Mouse (Mus musculus): ENCODE results near the gene Pigb. TPM values are rescaled to one million over a fixed set of nuclear protein-coding genes. Genes with fewer than 3 reads are reported as not detected.
A peak's percentile ranks its signal among the peaks of the same experiment; 100 is the strongest.

Gene Pigb
- total RNA-seq, 2 experiments from 2014 or later = 7.8 to 47.1 TPM

- no peak for ATAC-seq (replicated peaks; ENCODE audit: poor library complexity)
Observed at GRCm38 (mm10) chr9:73047906-73048305, 7.7 kb upstream of the Pigb start.

- ATAC-seq (replicated peaks; ENCODE audit: poor library complexity) = no peak
Observed at GRCm38 (mm10) chr9:73045711-73046110, 5.5 kb upstream of the Pigb start.

- ATAC-seq (replicated peaks; ENCODE audit: poor library complexity) = no peak
Observed at GRCm38 (mm10) chr9:73045204-73045603, 5.0 kb upstream of the Pigb start.

DNA sequence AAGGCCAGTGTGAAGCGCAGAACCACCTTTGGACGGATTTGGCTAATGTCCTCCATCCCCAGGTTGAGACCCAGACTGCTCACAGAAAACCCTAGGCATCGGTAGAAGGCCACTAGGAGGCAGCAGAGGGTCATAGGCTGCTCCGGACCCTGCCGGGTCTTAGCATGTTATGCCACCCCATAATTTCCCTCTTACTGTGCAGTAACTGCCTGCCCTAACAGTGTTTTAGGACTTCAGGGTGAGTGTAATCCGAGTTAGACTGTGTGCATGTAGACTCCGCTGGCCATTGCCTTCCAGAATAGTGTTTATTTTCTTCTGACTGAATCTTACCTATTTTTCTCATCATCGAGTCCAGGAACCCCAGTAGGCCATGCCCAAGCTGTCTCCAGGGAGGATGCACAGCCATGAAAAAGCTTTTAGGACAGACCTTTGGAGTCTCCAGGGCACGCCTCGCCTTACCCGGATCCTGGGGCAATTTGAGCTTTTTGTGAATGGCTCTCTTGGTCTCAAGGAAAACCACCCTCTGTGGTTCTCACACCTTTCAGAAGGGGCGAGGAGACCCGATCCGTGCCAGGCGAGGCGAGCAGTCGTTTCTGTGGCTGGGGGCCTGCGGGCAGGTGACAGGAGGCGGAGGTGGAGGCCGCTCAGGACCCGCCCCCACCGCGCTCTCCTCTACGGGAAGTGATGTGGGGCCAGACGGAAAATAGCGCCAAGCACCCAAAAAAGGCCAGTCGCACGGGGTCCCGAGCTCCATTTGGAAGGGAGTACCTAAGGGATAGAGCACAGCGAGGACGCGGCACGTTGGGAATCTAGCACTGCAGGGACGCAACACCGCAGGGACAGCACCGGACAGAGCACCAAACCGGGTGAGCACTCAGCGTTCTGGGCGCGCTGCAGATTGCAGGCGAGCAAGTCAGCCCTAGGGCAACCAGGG, 4.2 kb upstream of the Pigb start, which contains the start of gene Rab27a:
Gene Rab27a (plus strand): TSS at position 709 of the 934 bp plus-strand sequence.
- ATAC-seq (replicated peaks; ENCODE audit: poor library complexity) = peak; percentile 75

- ATAC-seq (replicated peaks; ENCODE audit: poor library complexity) = peak; percentile 85
Observed at GRCm38 (mm10) chr9:73039222-73039945, 794 bp downstream of the Pigb start.

DNA sequence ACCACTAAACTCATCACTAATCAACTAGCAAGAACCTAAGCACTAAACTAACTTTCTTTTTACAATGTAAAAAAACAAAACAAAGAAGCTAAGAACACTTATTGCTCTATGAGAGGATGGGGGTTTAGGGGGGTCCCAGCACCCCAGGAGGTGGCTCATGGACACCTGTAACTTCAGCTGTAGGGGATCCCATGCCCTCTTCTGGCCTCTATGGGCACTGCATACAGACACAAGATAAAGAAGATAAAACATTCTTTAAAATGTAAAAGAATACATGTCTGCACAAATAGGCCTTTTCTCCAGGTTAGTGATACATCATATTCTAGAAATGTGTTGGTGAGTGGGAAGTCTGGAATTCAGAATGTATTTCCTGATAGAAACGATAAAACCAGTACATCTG, 6.8 kb downstream of the Pigb start:
- no peak for ATAC-seq (replicated peaks; ENCODE audit: poor library complexity)

GRCm38 (mm10) chr9:73031421-73031820, 8.8 kb downstream of the Pigb start:
- no peak for ATAC-seq (replicated peaks; ENCODE audit: poor library complexity)

GRCm38 (mm10) chr9:73030443-73030842, 9.7 kb downstream of the Pigb start:
- peak; percentile 81 for ATAC-seq (replicated peaks; ENCODE audit: poor library complexity)

DNA sequence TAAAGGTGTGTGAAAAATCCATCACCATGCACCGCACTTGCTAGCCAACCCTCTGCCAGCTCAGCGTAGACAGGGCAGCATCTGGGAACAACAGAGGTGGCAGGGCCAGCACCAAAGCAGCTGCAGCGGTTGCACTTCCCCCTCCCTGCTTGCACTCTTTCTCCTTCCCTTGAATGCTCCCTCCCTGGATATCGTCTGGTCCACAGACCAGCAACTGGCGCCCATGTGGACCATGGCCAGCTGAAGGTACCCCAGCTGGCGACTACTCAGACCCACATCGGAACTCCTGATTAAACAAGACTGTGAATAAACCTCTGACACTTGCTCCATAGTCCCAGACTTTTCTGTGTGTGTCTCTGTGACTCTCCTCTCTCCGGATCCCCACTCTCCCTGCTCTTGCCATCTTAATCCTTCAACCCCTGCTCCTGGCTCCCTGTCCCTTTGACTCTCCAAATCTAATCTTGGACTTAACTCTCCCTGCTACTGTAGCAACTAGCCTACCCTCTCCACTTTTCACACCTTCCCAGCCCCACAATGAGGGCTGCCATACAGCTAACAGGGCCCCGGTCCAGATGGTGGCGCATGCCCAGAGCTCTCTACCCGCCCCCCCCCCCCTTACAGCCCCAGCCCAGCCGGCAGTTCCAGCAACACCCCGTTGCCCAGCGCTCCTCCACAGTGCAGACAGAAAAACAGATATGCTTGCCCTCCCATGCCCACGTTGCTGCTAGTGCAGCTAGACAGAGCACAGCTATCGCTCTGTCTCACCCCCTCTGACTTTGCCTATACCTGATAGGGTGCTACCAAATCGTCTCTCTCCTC, 14.2 kb downstream of the Pigb start:
- peak; percentile 37; the same call in 1 of the 2 replicates for ATAC-seq (replicated peaks; ENCODE audit: poor library complexity)

DNA sequence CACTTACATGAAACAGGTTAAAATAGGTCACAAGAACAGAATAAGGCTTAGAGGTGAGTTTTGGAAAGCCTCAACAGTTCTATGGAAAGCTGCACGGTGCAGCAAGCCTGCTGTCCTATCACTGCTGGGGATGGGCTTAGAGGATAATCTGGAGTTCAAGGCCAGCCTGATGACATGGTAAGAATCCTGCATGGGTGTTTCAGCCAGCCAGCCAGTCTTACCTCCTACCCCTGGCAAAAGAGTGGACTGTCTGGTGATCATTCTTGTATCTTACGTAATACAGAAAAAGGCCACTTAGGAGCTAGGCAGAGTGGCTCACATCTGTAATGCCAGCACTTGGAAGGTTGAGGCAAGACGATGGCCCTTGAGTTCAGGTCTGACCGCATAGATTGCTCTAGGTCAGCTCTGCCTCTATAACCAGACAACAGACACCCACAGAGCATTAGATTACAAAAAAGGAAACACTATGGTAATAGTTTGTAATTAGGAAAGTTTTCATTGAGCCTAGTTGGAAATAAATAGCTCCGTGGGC, 19.5 kb downstream of the Pigb start:
- no peak for ATAC-seq (replicated peaks; ENCODE audit: poor library complexity)

GRCm38 (mm10) chr9:73019841-73020240, 20.3 kb downstream of the Pigb start:
- no peak for ATAC-seq (replicated peaks; ENCODE audit: poor library complexity)

GRCm38 (mm10) chr9:73014724-73015123, 25.5 kb downstream of the Pigb start:
- ATAC-seq (replicated peaks; ENCODE audit: poor library complexity) = no peak

GRCm38 (mm10) chr9:73012629-73013028, 27.5 kb downstream of the Pigb start:
- ATAC-seq (replicated peaks; ENCODE audit: poor library complexity) = 0 out of 2 replicates have a peak, but pooled peaks have one; percentile 29

DNA sequence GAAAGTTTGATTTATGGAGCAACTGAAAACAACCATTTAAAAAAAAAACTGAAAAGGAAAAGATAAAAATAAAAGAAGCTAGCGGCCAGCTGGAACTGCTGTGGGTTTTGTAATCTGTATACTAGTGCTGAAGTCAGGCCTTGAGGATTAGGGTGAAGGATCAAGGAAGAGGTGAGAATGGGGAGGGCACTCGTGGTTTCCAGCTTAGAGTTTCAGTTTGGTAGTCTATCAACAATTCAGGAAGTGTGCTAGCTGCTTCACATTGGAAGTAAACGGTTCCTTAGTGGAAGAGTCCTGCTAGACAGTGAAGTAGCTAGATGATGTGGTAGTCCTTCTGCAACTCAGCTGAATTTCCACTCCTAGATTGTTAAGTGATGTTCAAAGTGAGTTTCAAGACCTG, 31.8 kb downstream of the Pigb start:
- ATAC-seq (replicated peaks; ENCODE audit: poor library complexity) = peak; percentile 64

GRCm38 (mm10) chr9:73006175-73006574, 34.0 kb downstream of the Pigb start:
- ATAC-seq (replicated peaks; ENCODE audit: poor library complexity) = peak; percentile 52; the same call in 1 of the 2 replicates

GRCm38 (mm10) chr9:73005106-73005505, 35.1 kb downstream of the Pigb start:
- no peak for ATAC-seq (replicated peaks; ENCODE audit: poor library complexity)

DNA sequence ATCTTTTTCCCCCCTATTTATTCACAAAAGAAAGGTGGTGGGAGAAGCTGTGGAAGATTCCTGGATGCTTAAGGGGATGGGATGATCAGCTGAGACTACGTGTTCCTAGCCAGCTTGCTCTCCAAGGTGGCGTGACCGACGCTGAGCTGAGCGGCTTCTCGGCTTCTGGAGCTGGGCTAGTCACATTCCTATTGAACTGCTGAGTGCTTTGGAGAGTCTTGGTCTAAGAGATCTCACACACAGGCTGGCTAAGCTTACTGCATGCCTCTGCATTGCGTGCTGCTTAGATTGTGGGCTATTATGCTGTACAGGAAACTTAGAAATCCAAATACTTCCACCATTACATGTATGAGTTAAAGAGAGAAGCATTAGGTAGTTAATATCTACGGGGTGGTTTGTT, 36.1 kb downstream of the Pigb start:
- ATAC-seq (replicated peaks; ENCODE audit: poor library complexity) = no peak

DNA sequence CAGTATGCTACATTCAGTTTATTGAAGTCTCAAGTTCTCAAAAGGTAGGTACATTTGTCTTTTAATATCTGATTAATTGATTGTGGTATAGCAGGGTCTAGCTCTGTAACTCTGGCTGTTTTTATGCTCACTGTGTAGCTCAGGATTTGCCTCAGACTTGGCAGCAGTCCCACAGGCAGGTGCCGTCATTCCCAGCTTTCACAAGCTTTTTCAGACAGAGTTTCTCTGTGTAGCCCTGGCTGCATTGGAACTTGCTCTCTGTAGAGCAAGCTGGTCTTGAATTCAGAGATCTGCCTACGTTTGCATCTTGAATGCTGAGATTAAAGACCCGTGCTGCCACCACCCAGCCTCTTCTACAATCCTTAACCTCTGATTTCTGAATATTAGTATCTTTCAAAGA, 38.0 kb downstream of the Pigb start:
- ATAC-seq (replicated peaks; ENCODE audit: poor library complexity) = no peak

DNA sequence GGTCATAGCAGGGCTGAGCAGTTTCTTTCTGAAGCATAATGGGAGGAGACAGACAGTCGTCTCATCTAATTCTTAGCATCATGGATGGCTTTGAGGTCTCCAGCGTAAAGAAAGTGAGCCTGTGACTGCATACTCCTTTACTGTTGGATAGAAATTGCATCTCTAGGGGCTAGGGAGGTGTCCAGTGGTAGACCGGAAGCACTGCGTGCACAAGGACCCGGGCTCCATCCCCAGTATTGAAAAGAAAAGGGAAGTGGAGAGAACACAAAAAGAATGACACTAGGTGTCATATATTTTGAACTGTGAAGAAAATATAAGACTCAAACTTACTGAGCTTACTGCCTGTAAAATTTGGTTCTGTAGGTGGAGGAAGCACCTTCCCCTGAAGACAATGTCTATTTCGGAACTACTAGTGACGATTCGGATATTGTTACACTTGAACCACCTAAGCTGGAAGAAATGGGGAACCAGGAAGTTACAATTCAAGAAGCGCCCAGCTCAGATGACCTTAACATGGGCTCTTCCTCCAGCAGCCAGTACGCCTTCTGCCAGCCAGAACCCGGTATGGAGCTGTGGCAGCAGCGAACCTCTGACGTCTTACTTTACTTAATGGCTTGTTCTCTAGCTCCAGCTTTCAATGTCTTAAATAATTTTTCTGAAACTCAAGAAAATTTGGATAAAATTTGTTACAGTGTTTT, 38.7 kb downstream of the Pigb start:
- ATAC-seq (replicated peaks; ENCODE audit: poor library complexity) = 0 out of 2 replicates have a peak, but pooled peaks have one; percentile 29

DNA sequence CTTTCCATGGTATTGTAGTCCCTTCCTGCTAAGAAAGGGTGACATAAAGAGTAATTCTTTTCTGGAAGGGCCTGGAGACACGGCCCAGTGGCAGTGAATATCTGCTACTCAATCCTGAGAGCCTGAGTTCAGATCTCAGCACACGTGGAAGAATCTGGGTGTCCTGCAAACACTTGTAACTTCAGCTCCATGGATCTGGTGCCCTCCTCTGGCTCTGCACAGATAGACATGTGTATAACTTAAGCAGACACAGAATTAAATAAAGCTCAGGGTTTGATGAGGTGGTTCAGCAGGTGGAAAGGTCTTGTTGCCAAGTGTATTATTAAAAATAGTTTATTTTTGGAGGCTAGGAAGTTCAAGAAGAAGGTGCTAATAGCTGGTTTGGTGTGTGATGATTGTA, 39.7 kb downstream of the Pigb start:
- ATAC-seq (replicated peaks; ENCODE audit: poor library complexity) = no peak
